Comparison of ENCODE assay signal across 24 mouse cellular contexts in genomic region chr3:66488724-66489123, GRCm38 (mm10).
DNase-seq lines count a peak whose midpoint lies in the region; ATAC-seq and TF ChIP-seq lines count a peak whose summit lies in the region.
"Had no signal": no experiment of that assay in that cellular context is flagged by ENCODE, and none has a peak within 500 bp of the region (broad histone marks: within the 10 kb centered on the region; RNA-seq: fewer than 3 reads in every experiment).

No protein-coding gene starts in this region.

- H3K9me3 ChIP-seq in forebrain, embryonic 14.5 days (replicated peaks; ENCODE audit: control insufficient read depth, low read length), result no peaks in the 10 kb centered on the region
- H3K9me3 ChIP-seq in forebrain, postnatal 0 days (ENCODE audit: low read length), result no peaks in the 10 kb centered on the region
- H3K9me3 ChIP-seq in liver, embryonic 15.5 days (replicated peaks), result no peaks in the 10 kb centered on the region
- no peaks in the 10 kb centered on the region for H3K9me3 ChIP-seq in liver, embryonic 11.5 days (ENCODE audit: control insufficient read depth, low read length)
- H3K9me3 ChIP-seq: embryonic facial prominence, embryonic 12.5 days; embryonic facial prominence, embryonic 15.5 days; forebrain, embryonic 13.5 days; hindbrain, embryonic 13.5 days; intestine, embryonic 15.5 days had no signal

- H3K27ac ChIP-seq in forebrain, embryonic 14.5 days (ENCODE audit: low read depth, low read length), result no peak overlapping the region
- H3K27ac ChIP-seq in forebrain, postnatal 0 days (ENCODE audit: low read depth, low read length), result no peak overlapping the region
- H3K27ac ChIP-seq in liver, embryonic 15.5 days (replicated peaks), result 0 out of 2 replicates have a peak overlapping the region, but pooled peaks have one; percentile 10
- H3K27ac ChIP-seq in liver, embryonic 11.5 days (ENCODE audit: low read depth, low read length), result no peak overlapping the region
- H3K27ac ChIP-seq: embryonic facial prominence, embryonic 12.5 days; embryonic facial prominence, embryonic 15.5 days; forebrain, embryonic 13.5 days; gastrocnemius, adult 2 months; hindbrain, embryonic 13.5 days; intestine, embryonic 15.5 days had no signal

- no peak overlapping the region for H3K9ac ChIP-seq in forebrain, embryonic 14.5 days (ENCODE audit: low read length)
- no peak overlapping the region for H3K9ac ChIP-seq in forebrain, postnatal 0 days
- no peak overlapping the region for H3K9ac ChIP-seq in liver, embryonic 15.5 days
- H3K9ac ChIP-seq in liver, embryonic 11.5 days (ENCODE audit: low read depth, low read length), result no peak overlapping the region
- H3K9ac ChIP-seq: embryonic facial prominence, embryonic 12.5 days; embryonic facial prominence, embryonic 15.5 days; forebrain, embryonic 13.5 days; hindbrain, embryonic 13.5 days; intestine, embryonic 15.5 days had no signal

- peak; percentile 42; the same call in 1 of the 2 replicates for ATAC-seq in forebrain, embryonic 14.5 days
- ATAC-seq in forebrain, postnatal 0 days, result no peak
- no peak for ATAC-seq in liver, embryonic 15.5 days (ENCODE audit: insufficient read depth)
- ATAC-seq in liver, embryonic 11.5 days (replicated peaks; ENCODE audit: low FRiP score), result no peak
- ATAC-seq: activated CD4-positive, CD25-positive, alpha-beta regulatory T cell, adult 4 months; CD4-positive, CD25-positive, alpha-beta regulatory T cell, adult 4 months; forebrain, embryonic 13.5 days; hindbrain, embryonic 16.5 days; intestine, embryonic 15.5 days had no signal

- 0 out of 2 replicates have a peak, but pooled peaks cover 3% of the 10 kb centered on the region for H3K27me3 ChIP-seq in forebrain, embryonic 14.5 days (replicated peaks; ENCODE audit: control insufficient read depth, insufficient read depth, low read length)
- H3K27me3 ChIP-seq in forebrain, postnatal 0 days (ENCODE audit: insufficient read depth, low read length), result peaks cover 9% of the 10 kb centered on the region; the same call in 1 of the 2 replicates
- H3K27me3 ChIP-seq in liver, embryonic 15.5 days, result 0 out of 2 replicates have a peak, but pooled peaks cover 3% of the 10 kb centered on the region
- no peaks in the 10 kb centered on the region for H3K27me3 ChIP-seq in liver, embryonic 11.5 days (replicated peaks; ENCODE audit: control insufficient read depth, insufficient read depth, low read length)
- H3K27me3 ChIP-seq: embryonic facial prominence, embryonic 12.5 days; embryonic facial prominence, embryonic 15.5 days; hindbrain, embryonic 13.5 days; intestine, embryonic 15.5 days had no signal

- TF ChIP-seq CTCF in forebrain, postnatal 0 days (IDR thresholded peaks at IDR 0.05; ENCODE audit: low read depth), result no peak
- TF ChIP-seq CTCF in brain, embryonic 14.5 days (IDR thresholded peaks at IDR 0.05; ENCODE audit: borderline replicate concordance, extremely low read depth, insufficient read depth, insufficient read length), result no peak

- no peak overlapping the region for H3K4me2 ChIP-seq in forebrain, embryonic 14.5 days (ENCODE audit: low read length)
- H3K4me2 ChIP-seq in forebrain, postnatal 0 days (ENCODE audit: low read depth), result no peak overlapping the region
- no peak overlapping the region for H3K4me2 ChIP-seq in liver, embryonic 15.5 days
- H3K4me2 ChIP-seq in liver, embryonic 11.5 days, result no peak overlapping the region
- H3K4me2 ChIP-seq: embryonic facial prominence, embryonic 12.5 days; embryonic facial prominence, embryonic 15.5 days; forebrain, embryonic 13.5 days; heart, embryonic 11.5 days; hindbrain, embryonic 13.5 days; intestine, embryonic 15.5 days had no signal

- 7% methylated on average over 7 of the region's 7 CpGs for WGBS in forebrain, embryonic 14.5 days
- WGBS in forebrain, postnatal 0 days, result 7% methylated on average over 7 of the region's 7 CpGs
- WGBS in liver, embryonic 15.5 days (ENCODE audit: insufficient replicate concordance), result 79% methylated on average over 7 of the region's 7 CpGs
- WGBS in liver, embryonic 11.5 days, result 85% methylated on average over 7 of the region's 7 CpGs

- no peak overlapping the region for H3K4me3 ChIP-seq in forebrain, embryonic 14.5 days (ENCODE audit: low read depth, low read length)
- H3K4me3 ChIP-seq in forebrain, postnatal 0 days (ENCODE audit: low read depth, low read length), result no peak overlapping the region
- H3K4me3 ChIP-seq in liver, embryonic 15.5 days (replicated peaks), result no peak overlapping the region
- no peak overlapping the region for H3K4me3 ChIP-seq in liver, embryonic 11.5 days (ENCODE audit: low read depth, low read length)
- H3K4me3 ChIP-seq: embryonic facial prominence, embryonic 12.5 days; embryonic facial prominence, embryonic 15.5 days; forebrain, embryonic 13.5 days; gastrocnemius, adult 2 months; hindbrain, embryonic 13.5 days; intestine, embryonic 15.5 days had no signal

- no peaks in the 10 kb centered on the region for H3K36me3 ChIP-seq in forebrain, embryonic 14.5 days (ENCODE audit: control insufficient read depth, insufficient read depth, low read length)
- no peaks in the 10 kb centered on the region for H3K36me3 ChIP-seq in forebrain, postnatal 0 days (ENCODE audit: insufficient read depth)
- no peaks in the 10 kb centered on the region for H3K36me3 ChIP-seq in liver, embryonic 15.5 days (replicated peaks)
- H3K36me3 ChIP-seq in liver, embryonic 11.5 days (ENCODE audit: control insufficient read depth, insufficient read depth, low read length), result no peaks in the 10 kb centered on the region
- H3K36me3 ChIP-seq: embryonic facial prominence, embryonic 12.5 days; embryonic facial prominence, embryonic 15.5 days; hindbrain, embryonic 13.5 days; intestine, embryonic 15.5 days had no signal

- DNase-seq in forebrain, embryonic 14.5 days (ENCODE audit: low spot score), result peak; percentile 42
- no peak for DNase-seq in forebrain, postnatal 0 days
- no peak for DNase-seq in liver, embryonic 11.5 days (ENCODE audit: low spot score)
- peak; percentile 68 for DNase-seq in brain, embryonic 14.5 days (ENCODE audit: low read depth)
- peak; percentile 88 for DNase-seq in retina, postnatal 1 day
- no peak for DNase-seq in layer of hippocampus, adult 11-12 months (ENCODE audit: low spot score)
- DNase-seq: adrenal gland, adult 8-10 months; adrenal gland, postnatal 25 days; cerebellum, adult 18-20 months; cerebellum, adult 9-10 months; cerebellum, postnatal 14 days; gastrocnemius, adult 2 months; gastrocnemius, postnatal 14 days; heart, adult 11 months had no signal

- peaks cover 5% of the 10 kb centered on the region; the same call in 1 of the 2 replicates for H3K4me1 ChIP-seq in forebrain, embryonic 14.5 days (ENCODE audit: control insufficient read depth, insufficient read depth, low read length)
- H3K4me1 ChIP-seq in forebrain, postnatal 0 days (ENCODE audit: insufficient read depth), result no peaks in the 10 kb centered on the region
- peaks cover 38% of the 10 kb centered on the region for H3K4me1 ChIP-seq in liver, embryonic 15.5 days (replicated peaks)
- H3K4me1 ChIP-seq in liver, embryonic 11.5 days (replicated peaks; ENCODE audit: control insufficient read depth, insufficient read depth, low read length), result peaks cover 12% of the 10 kb centered on the region
- H3K4me1 ChIP-seq: embryonic facial prominence, embryonic 12.5 days; embryonic facial prominence, embryonic 15.5 days; intestine, embryonic 15.5 days had no signal

- no peak for TF ChIP-seq POLR2A in brain, embryonic 14.5 days (IDR thresholded peaks at IDR 0.05; ENCODE audit: borderline replicate concordance, extremely low read depth, insufficient read depth, insufficient read length, poor library complexity, severe bottlenecking)

Comparison
In these comparisons a context has a peak if more than half of its experiments do, and no peak if none do; other contexts are left out.
1. DNase-seq: peak in forebrain, embryonic 14.5 days (single experiment), brain, embryonic 14.5 days (single experiment) and retina, postnatal 1 day (single experiment); none in forebrain, postnatal 0 days (single experiment), liver, embryonic 11.5 days (single experiment) and layer of hippocampus, adult 11-12 months (single experiment).